Mouse (Mus musculus) forebrain, embryonic 12.5 days (tissue): ENCODE measurements around the gene Myom1. TPM values are rescaled to one million over a fixed set of nuclear protein-coding genes. Genes with fewer than 3 reads are reported as not detected.

Source experiments
- polyA plus RNA-seq: library from polyadenylated mRNA; unstranded; fragments of >200 nt; fragmentation: Nextera tagmentation; extraction: Ambion mirVana; gene quantifications from 2 replicates; pipeline ENCODE4 v1.2.1, GENCODE M21; 2016

The Myom1 gene
- polyA plus RNA-seq, 1 experiment from 2014 or later, result 1.7 TPM

Other genes with a start within 250 kb of the Myom1 start
- 47.4 and 52.6 TPM in 2 replicates for gene Tgif1, start 149.1 kb upstream of the Myom1 start, polyA plus RNA-seq
- gene Myl12a, start 245 bp downstream of the Myom1 start, polyA plus RNA-seq, result 265 and 294 TPM in 2 replicates
- gene Lpin2, start 179.9 kb downstream of the Myom1 start, polyA plus RNA-seq, result 41.5 and 45.3 TPM in 2 replicates